Mouse (Mus musculus): ENCODE measurements at regions not wholly inside any gene's neighbourhood (a gene's known extent, or its start where the extent isn't known, plus 50 kb on each side); places are given as distances from the start of the nearest gene placed in this dataset.

- DNase-seq (ENCODE audit: low read depth, low spot score), result no peak
- ChIA-PET CTCF (no interaction called here), POLR2A (no interaction called here)
- no peak for ATAC-seq
- in situ Hi-C loops (cut with MboI; ENCODE audit: low pct_unique_long_range_greater_than_20kb), result no loop called here
- no peaks in the 10 kb centered on the region for H3K27me3 ChIP-seq
- no peak for TF ChIP-seq CTCF (IDR thresholded peaks at IDR 0.05)
Measured at GRCm38 (mm10) chr3:134761108-134761507, 67.7 kb upstream of the Tacr3 start.

DNA sequence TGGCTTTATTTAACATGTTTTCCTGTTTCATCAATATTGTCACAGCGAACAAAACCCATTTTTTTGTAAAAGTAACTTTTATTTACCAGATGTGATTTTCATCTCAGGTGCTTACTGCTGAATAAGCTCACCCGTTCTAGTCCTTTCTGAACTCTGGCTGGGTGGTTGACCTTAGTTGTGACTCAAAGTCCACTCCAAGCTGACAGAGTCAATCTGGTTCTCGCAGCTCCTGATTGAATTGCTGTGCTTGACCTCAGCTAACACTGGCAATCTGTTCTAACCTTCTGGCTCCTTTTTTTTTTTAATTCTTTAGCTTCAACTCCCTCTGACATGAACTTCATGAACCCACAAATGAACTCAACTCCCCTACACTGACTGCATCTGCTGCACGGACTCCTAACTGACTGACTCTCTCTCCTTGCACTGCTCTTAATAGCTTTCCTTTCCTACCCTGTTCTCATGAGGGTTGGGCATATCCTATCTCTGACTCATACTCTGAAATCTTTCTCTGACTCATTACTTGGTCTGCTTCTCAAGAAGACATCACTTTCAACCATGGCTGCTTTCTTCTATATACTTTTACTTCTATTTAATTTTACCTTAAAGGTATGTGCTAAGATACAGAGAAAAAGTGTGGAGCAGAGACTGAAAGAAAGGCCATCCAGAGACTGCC lies 65.4 kb upstream of the Tacr3 start:
- CTCF ChIA-PET, result no interaction called here
- no peak for TF ChIP-seq CTCF (IDR thresholded peaks at IDR 0.05)
- POLR2A ChIA-PET, result no interaction called here
- in situ Hi-C loops (cut with MboI; ENCODE audit: low pct_unique_long_range_greater_than_20kb), result no loop called here
- ATAC-seq (no peak), DNase-seq (ENCODE audit: low read depth, low spot score) (no peak)
- no peaks in the 10 kb centered on the region for H3K27me3 ChIP-seq
